Mouse (Mus musculus): ENCODE data around the gene Plekhg4.

DNA sequence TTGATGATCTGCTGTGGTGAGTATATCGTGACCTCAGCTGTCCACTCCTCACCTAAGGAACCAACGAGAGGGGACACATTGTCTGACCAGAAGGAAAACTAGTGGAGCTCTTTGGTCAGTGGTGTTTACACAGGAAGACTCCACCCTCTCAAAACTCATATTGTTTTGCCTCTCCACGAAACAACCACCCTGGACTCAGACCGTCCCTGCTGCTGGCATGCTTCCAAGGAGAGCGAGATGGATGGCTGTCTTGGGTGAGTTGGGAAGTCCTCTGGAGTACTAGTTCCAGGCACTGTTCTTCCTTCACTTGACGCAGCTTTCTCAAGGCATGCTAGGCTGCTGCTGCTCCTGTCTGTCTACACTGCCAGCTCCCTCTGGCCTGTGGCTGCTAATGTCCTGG lies 16.0 kb downstream of the Plekhg4 start:
- TF ChIP-seq POLR2A (IDR thresholded peaks at IDR 0.05; ENCODE audit: borderline replicate concordance, low read depth, low read length) (no peak), CTCF (IDR thresholded peaks at IDR 0.05; ENCODE audit: low read depth, low read length) (no peak)
